Mouse (Mus musculus): ENCODE data around the gene Ythdf2. TPM values are rescaled to one million over a fixed set of nuclear protein-coding genes. Genes with fewer than 3 reads are reported as not detected.

Gene Ythdf2
- 124 TPM for polyA plus RNA-seq (2017; shearing (Covaris generic))

DNA sequence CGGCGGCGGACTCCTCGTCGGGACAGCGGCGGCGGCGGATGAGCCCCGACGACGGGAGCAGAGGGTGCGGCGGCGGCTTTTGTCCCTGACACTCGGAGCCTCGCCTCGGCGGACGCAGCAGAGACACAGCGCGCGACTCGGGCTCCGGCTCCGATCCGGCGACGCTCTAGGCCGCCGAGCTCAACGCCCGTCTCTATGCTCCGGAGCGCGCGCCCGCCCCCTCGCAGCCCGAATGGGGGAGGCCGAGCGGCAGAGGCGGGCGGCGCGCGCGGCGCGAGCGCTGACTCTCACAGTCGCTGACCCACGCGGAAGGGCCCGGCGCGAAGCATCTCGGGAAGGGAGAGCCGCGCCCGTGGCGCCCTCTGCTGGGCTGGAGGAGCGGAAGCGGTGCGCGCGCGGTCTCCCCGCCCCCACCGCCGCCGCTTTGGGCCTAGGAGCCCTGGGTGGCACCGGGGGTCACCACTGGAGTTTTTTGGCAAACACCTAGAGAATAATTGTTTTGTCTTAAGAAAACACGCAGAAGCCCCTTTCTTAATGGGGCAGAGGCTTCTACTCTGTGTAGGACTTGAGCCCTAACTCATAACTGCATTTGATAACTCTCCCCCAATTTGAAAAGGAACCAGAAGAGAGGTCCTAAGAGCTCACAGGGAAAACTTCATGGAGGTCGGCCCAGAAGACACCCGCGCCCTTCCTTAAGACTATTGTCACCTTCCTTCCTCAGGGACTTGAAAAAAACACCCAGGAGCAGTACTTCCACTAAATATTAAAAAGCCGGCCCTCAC is at the start of gene Ythdf2:
Ythdf2 (minus strand) TSS at position 351 of the 782 bp plus-strand sequence.

GRCm38 (mm10) chr4:132144080-132144841 is 67.8 kb downstream of the Ythdf2 start, which contains the start of gene Oprd1:
Oprd1 (minus strand) TSS chr4:132144486.

Other genes starting within 250 kb of the Ythdf2 start
- gene Gm10300, start 137.6 kb downstream of the Ythdf2 start, polyA plus RNA-seq (2017; shearing (Covaris generic)) = 0.11 TPM
- 77.1 TPM for gene Epb41, start 137.0 kb downstream of the Ythdf2 start, polyA plus RNA-seq (2017; shearing (Covaris generic))
- gene Oprd1, start 67.8 kb downstream of the Ythdf2 start, polyA plus RNA-seq (2017; shearing (Covaris generic)) = not detected
- 6.3 TPM for gene Gmeb1, start 49.3 kb upstream of the Ythdf2 start, polyA plus RNA-seq (2017; shearing (Covaris generic))
- gene Taf12, start 62.1 kb upstream of the Ythdf2 start, polyA plus RNA-seq (2017; shearing (Covaris generic)) = 80.0 TPM
- gene Rab42, start 91.1 kb upstream of the Ythdf2 start, polyA plus RNA-seq (2017; shearing (Covaris generic)) = 0.24 TPM
- 78.8 TPM for gene Trnau1ap, start 117.2 kb upstream of the Ythdf2 start, polyA plus RNA-seq (2017; shearing (Covaris generic))
- 28.4 TPM for gene Rcc1, start 141.3 kb upstream of the Ythdf2 start, polyA plus RNA-seq (2017; shearing (Covaris generic))
- gene Phactr4, start 210.2 kb upstream of the Ythdf2 start, polyA plus RNA-seq (2017; shearing (Covaris generic)) = 3.0 TPM